Mouse (Mus musculus): ENCODE measurements at regions not wholly inside any gene's neighbourhood (a gene's known extent, or its start where the extent isn't known, plus 50 kb on each side); places are given as distances from the start of the nearest gene placed in this dataset.

- no peak overlapping the region for H3K4me2 ChIP-seq (replicated peaks)
- H3K9ac ChIP-seq (replicated peaks) = no peak overlapping the region
- no peaks in the 10 kb centered on the region for H3K36me3 ChIP-seq
- H3K4me3 ChIP-seq = no peak overlapping the region
- no peak for ATAC-seq (replicated peaks)
- H3K9me3 ChIP-seq = no peaks in the 10 kb centered on the region
- H3K4me1 ChIP-seq = 0 out of 2 replicates have a peak, but pooled peaks cover 3% of the 10 kb centered on the region
- no peaks in the 10 kb centered on the region for H3K27me3 ChIP-seq
- 82% methylated on average over 5 of the region's 5 CpGs for WGBS
- no peak overlapping the region for H3K27ac ChIP-seq (replicated peaks)
Observed at GRCm38 (mm10) chr5:72245382-72245781, 77.4 kb upstream of the Commd8 start.

- Histone ChIP-seq H3K9ac (replicated peaks) (no peak overlapping the region), H3K27ac (replicated peaks) (no peak overlapping the region), H3K4me1 (0 out of 2 replicates have a peak, but pooled peaks cover 3% of the 10 kb centered on the region), H3K27me3 (no peaks in the 10 kb centered on the region), H3K4me3 (no peak overlapping the region), H3K4me2 (replicated peaks) (no peak overlapping the region), H3K9me3 (no peaks in the 10 kb centered on the region), H3K36me3 (no peaks in the 10 kb centered on the region)
- 43% methylated on average over 3 of the region's 3 CpGs for WGBS
- peak; percentile 72 for ATAC-seq (replicated peaks)
Observed at GRCm38 (mm10) chr5:72244134-72244533, 76.1 kb upstream of the Commd8 start.

GRCm38 (mm10) chr5:72242981-72243380 is 75.0 kb upstream of the Commd8 start:
- Histone ChIP-seq H3K27ac (replicated peaks) (no peak overlapping the region), H3K4me3 (no peak overlapping the region), H3K9me3 (no peaks in the 10 kb centered on the region), H3K36me3 (no peaks in the 10 kb centered on the region), H3K4me2 (replicated peaks) (no peak overlapping the region), H3K27me3 (no peaks in the 10 kb centered on the region), H3K9ac (replicated peaks) (no peak overlapping the region), H3K4me1 (0 out of 2 replicates have a peak, but pooled peaks cover 3% of the 10 kb centered on the region)
- ATAC-seq (replicated peaks) = no peak
- WGBS = 51% methylated on average over 3 of the region's 3 CpGs

- H3K27ac ChIP-seq (replicated peaks) = no peak overlapping the region
Observed at GRCm38 (mm10) chr5:72241451-72241850, 73.5 kb upstream of the Commd8 start.

GRCm38 (mm10) chr5:72240271-72240670 is 72.3 kb upstream of the Commd8 start:
- no peak overlapping the region for H3K9ac ChIP-seq (replicated peaks)
- H3K4me1 ChIP-seq = 0 out of 2 replicates have a peak, but pooled peaks cover 3% of the 10 kb centered on the region
- H3K4me3 ChIP-seq = no peak overlapping the region
- H3K27me3 ChIP-seq = no peaks in the 10 kb centered on the region
- no peak overlapping the region for H3K4me2 ChIP-seq (replicated peaks)
- WGBS = 92% methylated on average over 7 of the region's 7 CpGs
- ATAC-seq (replicated peaks) = no peak
- H3K27ac ChIP-seq (replicated peaks) = no peak overlapping the region
- no peaks in the 10 kb centered on the region for H3K36me3 ChIP-seq
- no peaks in the 10 kb centered on the region for H3K9me3 ChIP-seq

More at GRCm38 (mm10) chr5:72241451-72241850, 73.5 kb upstream of the Commd8 start:
- ATAC-seq (replicated peaks) = no peak
- WGBS = 90% methylated on average over 3 of the region's 3 CpGs
- no peaks in the 10 kb centered on the region for H3K27me3 ChIP-seq
- no peak overlapping the region for H3K4me2 ChIP-seq (replicated peaks)
- H3K36me3 ChIP-seq = no peaks in the 10 kb centered on the region
- no peak overlapping the region for H3K9ac ChIP-seq (replicated peaks)
- 0 out of 2 replicates have a peak, but pooled peaks cover 3% of the 10 kb centered on the region for H3K4me1 ChIP-seq
- H3K4me3 ChIP-seq = no peak overlapping the region
- H3K9me3 ChIP-seq = no peaks in the 10 kb centered on the region

GRCm38 (mm10) chr5:72227002-72227401 is 59.0 kb upstream of the Commd8 start:
- H3K9ac ChIP-seq (replicated peaks) = no peak overlapping the region
- H3K27ac ChIP-seq (replicated peaks) = no peak overlapping the region
- no peak overlapping the region for H3K4me2 ChIP-seq (replicated peaks)
- H3K4me3 ChIP-seq = no peak overlapping the region
- WGBS = 94% methylated on average over 5 of the region's 5 CpGs
- H3K36me3 ChIP-seq = no peaks in the 10 kb centered on the region
- no peaks in the 10 kb centered on the region for H3K27me3 ChIP-seq
- no peaks in the 10 kb centered on the region for H3K4me1 ChIP-seq
- H3K9me3 ChIP-seq = no peaks in the 10 kb centered on the region
- ATAC-seq (replicated peaks) = no peak

- Histone ChIP-seq H3K27me3 (no peaks in the 10 kb centered on the region), H3K9ac (replicated peaks) (no peak overlapping the region), H3K4me3 (no peak overlapping the region), H3K4me2 (replicated peaks) (no peak overlapping the region), H3K36me3 (no peaks in the 10 kb centered on the region), H3K27ac (replicated peaks) (no peak overlapping the region), H3K4me1 (no peaks in the 10 kb centered on the region), H3K9me3 (no peaks in the 10 kb centered on the region)
- ATAC-seq (replicated peaks) = no peak
- WGBS = 74% methylated on average over 13 of the region's 13 CpGs
Observed at GRCm38 (mm10) chr5:72225576-72226298, 57.7 kb upstream of the Commd8 start.

GRCm38 (mm10) chr5:72225056-72225455 is 57.1 kb upstream of the Commd8 start:
- Histone ChIP-seq H3K27ac (replicated peaks) (no peak overlapping the region), H3K4me1 (no peaks in the 10 kb centered on the region), H3K9me3 (no peaks in the 10 kb centered on the region), H3K36me3 (no peaks in the 10 kb centered on the region), H3K27me3 (no peaks in the 10 kb centered on the region), H3K9ac (replicated peaks) (no peak overlapping the region), H3K4me2 (replicated peaks) (no peak overlapping the region), H3K4me3 (no peak overlapping the region)
- WGBS = 78% methylated on average over 7 of the region's 7 CpGs
- ATAC-seq (replicated peaks) = no peak

- Histone ChIP-seq H3K4me2 (replicated peaks) (no peak overlapping the region), H3K4me1 (no peaks in the 10 kb centered on the region), H3K9ac (replicated peaks) (no peak overlapping the region), H3K27ac (replicated peaks) (no peak overlapping the region), H3K27me3 (no peaks in the 10 kb centered on the region), H3K9me3 (no peaks in the 10 kb centered on the region), H3K4me3 (no peak overlapping the region), H3K36me3 (no peaks in the 10 kb centered on the region)
- WGBS = 56% methylated on average over 6 of the region's 6 CpGs
- ATAC-seq (replicated peaks) = no peak
Observed at GRCm38 (mm10) chr5:72224551-72224966, 56.6 kb upstream of the Commd8 start.

GRCm38 (mm10) chr5:72222902-72223301 is 54.9 kb upstream of the Commd8 start:
- H3K36me3 ChIP-seq = no peaks in the 10 kb centered on the region
- H3K4me2 ChIP-seq (replicated peaks) = no peak overlapping the region
- H3K9me3 ChIP-seq = no peaks in the 10 kb centered on the region
- H3K9ac ChIP-seq (replicated peaks) = no peak overlapping the region
- no peak overlapping the region for H3K27ac ChIP-seq (replicated peaks)
- ATAC-seq (replicated peaks) = no peak
- WGBS = 88% methylated on average over 3 of the region's 3 CpGs
- H3K4me1 ChIP-seq = no peaks in the 10 kb centered on the region
- H3K4me3 ChIP-seq = no peak overlapping the region
- H3K27me3 ChIP-seq = no peaks in the 10 kb centered on the region

- Histone ChIP-seq H3K4me1 (no peaks in the 10 kb centered on the region), H3K27me3 (no peaks in the 10 kb centered on the region), H3K4me2 (replicated peaks) (no peak overlapping the region), H3K27ac (replicated peaks) (no peak overlapping the region), H3K9ac (replicated peaks) (no peak overlapping the region), H3K4me3 (no peak overlapping the region), H3K9me3 (no peaks in the 10 kb centered on the region), H3K36me3 (no peaks in the 10 kb centered on the region)
- WGBS = 94% methylated on average over 12 of the region's 12 CpGs
- ATAC-seq (replicated peaks) = no peak
Observed at GRCm38 (mm10) chr5:72219697-72220096, 51.7 kb upstream of the Commd8 start.

GRCm38 (mm10) chr5:72219248-72219647 is 51.3 kb upstream of the Commd8 start:
- WGBS = 97% methylated on average over 7 of the region's 7 CpGs
- no peak overlapping the region for H3K27ac ChIP-seq (replicated peaks)

More at GRCm38 (mm10) chr5:72219248-72219647, 51.3 kb upstream of the Commd8 start:
- Histone ChIP-seq H3K4me3 (no peak overlapping the region), H3K36me3 (no peaks in the 10 kb centered on the region), H3K4me2 (replicated peaks) (no peak overlapping the region), H3K4me1 (no peaks in the 10 kb centered on the region), H3K27me3 (no peaks in the 10 kb centered on the region), H3K9ac (replicated peaks) (no peak overlapping the region), H3K9me3 (no peaks in the 10 kb centered on the region)
- no peak for ATAC-seq (replicated peaks)
